Mouse (Mus musculus): Measurements from ENCODE around the gene Lrguk. TPM values are rescaled to one million over a fixed set of nuclear protein-coding genes. Genes with fewer than 3 reads are reported as not detected.
A peak's percentile ranks its signal among the peaks of the same experiment; 100 is the strongest.

The Lrguk gene
- polyA plus RNA-seq, 1 experiment = not detected

DNA sequence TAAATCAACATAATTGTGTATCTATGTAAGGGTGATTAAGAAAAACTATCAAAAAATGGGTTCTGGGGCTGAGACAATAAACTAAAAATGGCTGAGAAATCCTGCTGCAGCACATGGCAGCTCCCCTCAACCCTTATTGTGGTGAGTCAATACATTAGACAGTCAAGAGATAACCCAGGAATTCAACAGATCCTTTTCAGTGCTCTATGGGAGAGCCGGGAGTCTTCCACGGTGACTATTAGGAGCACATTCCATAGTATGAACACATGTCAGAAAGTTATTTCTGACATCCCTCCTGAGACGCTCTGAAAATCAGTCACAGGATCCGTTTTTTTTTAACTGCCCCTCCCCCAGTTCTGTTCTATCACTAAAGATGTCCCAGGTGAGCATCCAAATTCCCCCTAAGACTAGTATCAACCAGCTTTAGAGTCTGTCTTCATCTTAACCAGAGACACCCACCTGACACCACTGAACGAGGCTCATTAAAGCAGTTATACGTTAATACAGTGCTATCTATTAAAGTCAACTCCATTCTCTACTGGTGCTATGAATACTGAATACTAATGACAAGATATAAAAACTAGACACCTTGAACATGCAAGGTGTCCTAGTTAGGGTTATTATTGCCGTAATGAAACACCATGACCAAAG is 141.7 kb downstream of the Lrguk start:
- peaks cover 8% of the 10 kb centered on the region for H3K4me1 ChIP-seq (ENCODE audit: control insufficient read depth, insufficient read depth, low read length)
- no peak overlapping the region for H3K27ac ChIP-seq (ENCODE audit: insufficient read depth, low read depth, low read length)
- no peak for TF ChIP-seq CTCF (IDR thresholded peaks at IDR 0.05; ENCODE audit: low read depth, low read length)
- no peak for TF ChIP-seq POLR2A (IDR thresholded peaks at IDR 0.05; ENCODE audit: borderline replicate concordance, low read depth, low read length)
- no peak overlapping the region for H3K4me3 ChIP-seq (ENCODE audit: insufficient read depth, low read length)

DNA sequence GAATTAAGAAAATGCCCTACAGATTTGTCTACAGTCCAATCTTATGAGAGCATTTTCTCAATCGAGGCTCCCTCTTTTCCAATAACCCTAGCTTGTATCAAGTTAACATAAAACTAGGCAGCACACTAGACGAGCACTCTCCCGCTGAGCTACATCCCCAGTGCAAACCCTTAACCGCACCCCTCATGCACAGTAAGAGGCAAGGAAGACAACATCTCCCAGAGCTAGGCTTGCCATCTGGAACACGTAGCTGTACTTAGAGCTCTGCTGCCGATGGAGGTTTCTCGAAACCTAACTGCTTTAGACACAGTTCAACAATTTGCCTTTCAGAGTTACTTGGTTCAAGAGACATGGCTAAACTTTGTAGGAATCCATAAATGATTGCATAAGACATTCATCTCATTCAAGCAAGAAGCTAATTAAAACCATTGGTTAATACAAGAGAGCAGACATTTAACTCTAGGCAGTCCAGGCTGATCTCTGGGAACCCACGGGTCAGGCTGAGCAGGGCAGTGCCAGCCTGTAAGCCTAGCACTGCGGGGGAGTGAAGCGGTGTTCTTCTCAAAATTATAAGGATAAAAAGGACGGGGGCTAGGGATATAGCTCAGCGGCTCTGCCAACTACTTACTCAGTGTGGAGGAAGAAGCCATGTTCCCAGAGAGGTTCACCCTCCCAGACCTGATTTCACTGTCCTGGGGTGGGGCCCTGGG is 142.7 kb downstream of the Lrguk start:
- H3K4me3 ChIP-seq (ENCODE audit: insufficient read depth, low read length) = no peak overlapping the region
- no peak overlapping the region for H3K27ac ChIP-seq (ENCODE audit: insufficient read depth, low read depth, low read length)
- H3K4me1 ChIP-seq (ENCODE audit: control insufficient read depth, insufficient read depth, low read length) = peaks cover 8% of the 10 kb centered on the region
- TF ChIP-seq CTCF (IDR thresholded peaks at IDR 0.05; ENCODE audit: low read depth, low read length) (no peak), POLR2A (IDR thresholded peaks at IDR 0.05; ENCODE audit: borderline replicate concordance, low read depth, low read length) (no peak)

DNA sequence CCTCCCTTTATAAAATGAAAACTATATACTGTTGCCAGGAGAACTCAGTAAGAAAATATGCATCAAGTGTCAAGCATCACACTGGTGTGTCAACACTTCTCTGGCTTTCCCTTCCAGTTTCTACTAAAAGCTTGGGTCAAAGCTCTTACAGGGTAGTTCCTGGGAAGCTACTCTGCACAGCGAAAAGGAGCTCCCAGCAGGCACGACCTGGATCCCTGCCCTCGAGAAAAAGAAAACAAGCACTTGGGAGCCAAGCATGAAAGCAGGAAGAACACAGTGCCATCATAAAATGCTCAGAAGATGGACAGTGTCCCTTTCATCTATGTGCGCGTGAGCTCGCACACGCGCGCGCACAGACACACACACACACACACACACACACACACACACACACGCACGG is 144.0 kb downstream of the Lrguk start:
- TF ChIP-seq CTCF (IDR thresholded peaks at IDR 0.05; ENCODE audit: low read depth, low read length) (no peak), POLR2A (IDR thresholded peaks at IDR 0.05; ENCODE audit: borderline replicate concordance, low read depth, low read length) (no peak)
- peaks cover 14% of the 10 kb centered on the region for H3K4me1 ChIP-seq (ENCODE audit: control insufficient read depth, insufficient read depth, low read length)
- H3K27ac ChIP-seq (ENCODE audit: insufficient read depth, low read depth, low read length) = no peak overlapping the region
- no peak overlapping the region for H3K4me3 ChIP-seq (ENCODE audit: insufficient read depth, low read length)

DNA sequence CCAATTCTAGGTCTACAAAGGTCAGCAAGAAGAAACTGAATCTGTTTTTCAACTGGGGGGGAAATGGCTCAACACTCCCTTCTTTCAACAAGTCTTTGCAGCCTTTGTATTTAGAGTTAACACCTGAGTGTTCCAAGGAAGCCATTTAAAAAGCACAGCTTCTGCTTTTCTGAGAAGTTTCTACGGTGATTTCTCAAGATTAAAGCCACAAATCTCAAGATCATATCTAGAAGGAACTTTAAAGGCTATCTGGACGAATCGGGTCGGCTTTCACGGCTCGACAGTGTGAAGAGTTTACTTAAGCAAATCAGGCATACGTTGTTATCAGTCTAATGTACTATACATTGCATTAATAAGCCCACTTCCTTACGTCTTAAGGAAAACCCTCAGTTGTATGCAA is 145.5 kb downstream of the Lrguk start:
- H3K4me1 ChIP-seq (ENCODE audit: control insufficient read depth, insufficient read depth, low read length) = peaks cover 14% of the 10 kb centered on the region
- no peak for TF ChIP-seq CTCF (IDR thresholded peaks at IDR 0.05; ENCODE audit: low read depth, low read length)
- TF ChIP-seq POLR2A (IDR thresholded peaks at IDR 0.05; ENCODE audit: borderline replicate concordance, low read depth, low read length) = no peak
- no peak overlapping the region for H3K27ac ChIP-seq (ENCODE audit: insufficient read depth, low read depth, low read length)

DNA sequence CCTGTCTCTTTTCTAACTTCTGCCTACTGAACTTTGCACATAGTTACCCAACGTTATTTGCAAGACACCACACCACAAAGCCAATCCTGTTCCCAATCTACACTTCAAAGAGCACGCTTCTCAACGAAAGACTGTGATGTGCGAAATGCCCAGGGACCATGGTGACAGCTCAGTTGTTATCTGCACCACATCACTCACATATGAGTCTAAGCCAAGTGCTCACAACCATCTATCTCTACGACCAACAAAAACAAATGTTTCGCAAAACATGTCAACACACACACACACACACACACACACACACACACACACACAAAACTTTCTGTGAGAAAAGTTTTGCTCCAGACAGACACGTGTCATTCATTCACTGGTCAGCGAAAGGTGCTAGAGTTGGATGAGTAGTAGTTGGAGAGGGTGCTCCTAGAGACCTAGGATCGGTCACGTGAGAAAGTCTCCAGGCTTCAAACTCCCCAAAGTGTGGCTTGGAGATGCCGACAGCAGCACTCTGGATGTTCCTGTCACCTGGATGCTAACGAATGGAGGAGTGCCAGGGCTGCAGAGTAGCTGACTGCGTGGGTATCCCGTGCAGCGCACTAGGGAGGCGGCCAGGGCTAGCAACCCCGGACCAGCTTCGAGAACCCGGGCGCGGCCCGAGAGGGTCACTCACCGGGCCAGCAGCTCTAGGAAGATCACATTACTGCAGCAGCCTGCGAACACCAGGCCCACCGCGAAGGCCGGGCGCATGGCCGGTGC is 147.0 kb downstream of the Lrguk start:
- TF ChIP-seq POLR2A (IDR thresholded peaks at IDR 0.05; ENCODE audit: borderline replicate concordance, low read depth, low read length) (no peak), CTCF (IDR thresholded peaks at IDR 0.05; ENCODE audit: low read depth, low read length) (no peak)
- Histone ChIP-seq H3K27ac (ENCODE audit: insufficient read depth, low read depth, low read length) (peak overlapping the region; percentile 45), H3K4me3 (ENCODE audit: insufficient read depth, low read length) (peak overlapping the region; percentile 86), H3K4me1 (ENCODE audit: control insufficient read depth, insufficient read depth, low read length) (peaks cover 14% of the 10 kb centered on the region)

More for the DNA sequence above, 145.5 kb downstream of the Lrguk start:
- H3K4me3 ChIP-seq (ENCODE audit: insufficient read depth, low read length) = no peak overlapping the region

DNA sequence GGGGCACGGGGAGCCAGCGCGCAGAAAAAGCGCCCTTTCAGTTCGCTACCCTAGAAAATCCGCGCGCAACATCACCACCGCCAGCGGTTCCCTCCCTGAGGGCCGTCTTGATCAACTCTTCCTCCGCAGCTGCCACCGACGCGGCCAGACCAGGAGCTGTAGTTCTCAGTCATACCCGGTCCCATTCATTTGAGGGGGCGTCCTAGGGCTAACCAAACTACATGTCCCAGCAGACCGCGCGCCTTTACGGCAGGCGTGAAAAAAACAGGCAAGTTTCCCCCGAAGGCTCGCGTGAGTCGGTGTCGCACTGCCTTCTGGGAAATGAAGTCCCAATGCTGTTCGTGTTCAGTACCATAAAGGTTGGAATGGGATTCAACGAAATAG is 147.6 kb downstream of the Lrguk start, which contains the start of gene Slc35b4:
Slc35b4 (minus strand) TSS at position 248 of the 384 bp plus-strand sequence.
- peak within 1 kb of the TSS; percentile 86 for H3K4me3 ChIP-seq (ENCODE audit: insufficient read depth, low read length)
- TF ChIP-seq POLR2A (IDR thresholded peaks at IDR 0.05; ENCODE audit: borderline replicate concordance, low read depth, low read length) (no peak), CTCF (IDR thresholded peaks at IDR 0.05; ENCODE audit: low read depth, low read length) (no peak)
- peak within 1 kb of the TSS; percentile 45 for H3K27ac ChIP-seq (ENCODE audit: insufficient read depth, low read depth, low read length)
- H3K4me1 ChIP-seq (ENCODE audit: control insufficient read depth, insufficient read depth, low read length) = peaks cover 14% of the 10 kb centered on the region

DNA sequence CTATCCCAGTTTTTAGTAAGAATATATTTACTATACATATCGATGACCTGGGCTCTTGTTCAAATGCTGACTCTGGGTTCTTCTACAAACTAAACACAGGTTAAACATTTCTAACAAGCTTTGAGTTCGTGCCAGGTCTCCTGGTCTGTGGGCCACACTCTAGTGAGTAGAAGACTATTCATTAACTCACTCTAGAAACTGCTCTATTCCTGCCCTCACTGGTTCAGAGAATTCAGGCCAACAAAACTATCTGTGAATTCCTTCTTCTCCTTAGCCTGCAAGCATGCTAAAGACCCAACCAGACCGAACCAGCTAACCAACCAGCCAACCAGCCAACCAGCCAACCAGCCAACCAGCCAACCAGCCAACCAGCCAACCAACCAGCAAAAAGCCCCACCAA is 149.8 kb downstream of the Lrguk start:
- Histone ChIP-seq H3K4me1 (ENCODE audit: control insufficient read depth, insufficient read depth, low read length) (peaks cover 14% of the 10 kb centered on the region), H3K4me3 (ENCODE audit: insufficient read depth, low read length) (no peak overlapping the region), H3K27ac (ENCODE audit: insufficient read depth, low read depth, low read length) (no peak overlapping the region)
- TF ChIP-seq CTCF (IDR thresholded peaks at IDR 0.05; ENCODE audit: low read depth, low read length) (no peak), POLR2A (IDR thresholded peaks at IDR 0.05; ENCODE audit: borderline replicate concordance, low read depth, low read length) (no peak)

DNA sequence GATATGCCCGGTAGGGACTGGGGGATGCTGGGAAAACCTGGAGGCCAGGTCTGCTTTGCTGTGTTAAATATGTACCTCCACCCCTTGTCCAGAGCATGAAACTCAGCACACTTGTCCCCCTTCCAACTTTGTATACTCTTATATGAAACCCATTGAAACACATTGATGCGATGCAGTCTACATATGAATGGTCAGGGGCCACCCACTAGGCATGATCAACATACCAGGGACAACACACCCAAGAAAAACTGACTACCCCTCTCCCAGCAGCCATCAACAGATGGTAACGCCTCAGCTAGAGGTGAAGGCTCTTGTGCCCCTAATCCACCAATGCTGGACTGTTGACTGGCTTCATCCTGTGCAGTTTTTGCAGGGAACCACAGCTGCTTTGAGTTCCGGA is 150.7 kb downstream of the Lrguk start:
- Histone ChIP-seq H3K4me1 (ENCODE audit: control insufficient read depth, insufficient read depth, low read length) (peaks cover 9% of the 10 kb centered on the region), H3K4me3 (ENCODE audit: insufficient read depth, low read length) (no peak overlapping the region), H3K27ac (ENCODE audit: insufficient read depth, low read depth, low read length) (no peak overlapping the region)
- no peak for TF ChIP-seq POLR2A (IDR thresholded peaks at IDR 0.05; ENCODE audit: borderline replicate concordance, low read depth, low read length)
- no peak for TF ChIP-seq CTCF (IDR thresholded peaks at IDR 0.05; ENCODE audit: low read depth, low read length)

DNA sequence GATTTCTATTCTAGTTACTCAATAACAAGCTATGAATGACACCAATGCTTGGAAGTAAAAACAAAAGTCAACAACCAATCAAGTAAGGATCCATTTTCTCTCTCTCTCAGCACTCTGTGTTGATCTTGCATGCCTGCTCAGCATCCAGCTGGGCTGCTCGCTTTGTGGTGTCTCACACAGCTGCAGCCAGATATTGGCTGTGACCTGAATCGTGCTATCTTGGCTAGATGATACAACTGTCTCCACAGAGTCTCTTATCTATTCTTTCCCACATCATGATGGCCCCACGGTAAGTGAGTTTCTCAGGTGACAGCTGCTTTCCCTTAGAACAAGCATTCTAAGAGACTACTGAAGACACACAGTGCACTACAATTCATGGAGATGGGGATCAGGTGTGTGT is 152.7 kb downstream of the Lrguk start:
- H3K4me1 ChIP-seq (ENCODE audit: control insufficient read depth, insufficient read depth, low read length) = peaks cover 6% of the 10 kb centered on the region
- TF ChIP-seq POLR2A (IDR thresholded peaks at IDR 0.05; ENCODE audit: borderline replicate concordance, low read depth, low read length) (no peak), CTCF (IDR thresholded peaks at IDR 0.05; ENCODE audit: low read depth, low read length) (no peak)
- no peak overlapping the region for H3K4me3 ChIP-seq (ENCODE audit: insufficient read depth, low read length)
- H3K27ac ChIP-seq (ENCODE audit: insufficient read depth, low read depth, low read length) = no peak overlapping the region

DNA sequence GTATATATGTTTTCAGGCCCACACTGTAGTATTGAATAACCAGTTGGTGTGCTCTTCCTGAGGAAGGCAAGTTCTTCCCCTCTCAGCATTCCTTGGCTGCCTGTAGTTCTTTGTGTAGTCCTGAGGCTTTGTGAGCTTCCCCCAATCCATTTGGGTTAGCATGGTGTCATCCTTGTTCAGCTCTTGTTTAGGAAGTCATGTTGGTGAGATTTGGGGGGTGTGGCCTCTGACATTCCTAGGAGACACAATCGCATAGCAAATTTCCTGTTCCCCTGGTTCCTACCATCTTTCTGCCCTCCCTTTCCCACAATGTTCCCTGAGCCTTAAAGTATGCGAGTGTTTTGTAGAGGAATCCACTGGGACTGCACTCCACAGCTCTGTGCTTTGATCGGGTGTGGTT is 154.1 kb downstream of the Lrguk start:
- no peak for TF ChIP-seq CTCF (IDR thresholded peaks at IDR 0.05; ENCODE audit: low read depth, low read length)
- TF ChIP-seq POLR2A (IDR thresholded peaks at IDR 0.05; ENCODE audit: borderline replicate concordance, low read depth, low read length) = no peak
- Histone ChIP-seq H3K27ac (ENCODE audit: insufficient read depth, low read depth, low read length) (no peak overlapping the region), H3K4me3 (ENCODE audit: insufficient read depth, low read length) (no peak overlapping the region), H3K4me1 (ENCODE audit: control insufficient read depth, insufficient read depth, low read length) (no peaks in the 10 kb centered on the region)

Other genes with a start within 250 kb of the Lrguk start
- gene Slc35b4, start 147.7 kb downstream of the Lrguk start, polyA plus RNA-seq (2012; ENCODE audit: insufficient read depth, insufficient read length, missing spikeins) = 35.2 and 39.4 TPM in 2 replicates